In the genomic region with DNA sequence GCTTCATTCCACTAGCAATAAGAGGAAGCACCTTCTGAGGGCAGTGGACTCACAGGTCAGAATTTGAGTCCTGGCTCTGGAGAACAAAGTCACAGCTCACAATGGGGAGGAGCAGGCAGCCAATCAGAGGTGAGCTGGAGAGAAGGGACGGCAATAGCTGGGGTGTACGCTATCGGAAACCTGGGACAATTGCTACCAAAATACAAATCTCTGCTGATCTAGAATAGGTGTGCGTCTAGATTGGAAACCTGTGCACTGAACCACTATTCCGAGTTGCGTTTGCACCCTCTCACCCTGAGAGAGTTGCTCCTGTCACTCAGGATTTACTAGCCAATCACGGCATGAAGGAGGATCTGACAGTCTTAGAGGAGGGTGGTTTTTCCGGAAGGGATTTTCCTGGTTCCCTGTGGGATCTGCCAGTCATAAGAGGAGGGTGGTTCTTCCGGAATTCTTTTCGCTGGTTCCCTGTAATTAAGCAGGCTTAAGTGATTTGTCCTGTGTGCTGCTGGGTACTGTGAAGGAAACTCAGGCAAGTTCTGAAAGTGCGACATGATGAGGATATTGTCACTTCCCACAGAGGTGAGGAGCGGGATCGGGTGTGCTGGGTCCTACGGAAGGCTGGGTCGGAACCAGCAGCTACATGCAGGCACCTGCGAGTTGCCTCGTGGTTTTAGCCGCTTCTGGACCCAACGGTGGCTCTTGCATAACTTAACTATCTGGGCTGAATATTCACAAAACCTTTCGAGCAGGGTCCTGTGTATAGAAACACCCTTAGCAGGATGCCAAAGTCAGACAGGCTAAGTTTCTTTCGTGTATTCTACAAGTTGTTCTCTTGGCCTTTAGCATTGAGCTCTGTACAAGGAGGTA, we compare ENCODE assay signal across 8 mouse cellular contexts. TPM values are rescaled to one million over a fixed set of nuclear protein-coding genes. Genes with fewer than 3 reads are reported as not detected.
DNase-seq lines count a peak whose midpoint lies in the region; ATAC-seq and TF ChIP-seq lines count a peak whose summit lies in the region.
"Not testable (repeated sequence)": the region's sequence is repeated elsewhere in the genome, so short reads cannot be mapped to it uniquely, and the experiment has no call there.

A gene (plus strand): TSS at position 486 of the 867 bp plus-strand sequence.

- peak; percentile 86 to 91 for DNase-seq in adrenal gland, postnatal 36 days
- DNase-seq in embryonic facial prominence, embryonic 11.5 days (ENCODE audit: low spot score), result peak; percentile 89
- DNase-seq in gastrocnemius, postnatal 4 days (ENCODE audit: low spot score in 2 of 2), result peak; percentile 31 to 81
- peak; percentile 81 for DNase-seq in intestine, embryonic 14.5 days (ENCODE audit: low spot score)
- peak; percentile 79 to 85 for DNase-seq in left cerebral cortex, adult 2 months (ENCODE audit: extremely low spot score in 1 of 2, low spot score in 2 of 2)
- DNase-seq in lung, postnatal 25 days (ENCODE audit: low spot score), result peak; percentile 96
- DNase-seq in retina, postnatal 7 days (ENCODE audit: low read depth, low spot score), result peak; percentile 79
- DNase-seq in urinary bladder, postnatal 36 days (ENCODE audit: low spot score in 2 of 2), result peak; percentile 85 to 86

- intact Hi-C loops in left cerebral cortex, adult 2 months (cut with DNase I), result not testable (repeated sequence)

- ATAC-seq in embryonic facial prominence, embryonic 11.5 days (replicated peaks; ENCODE audit: insufficient number of reproducible peaks, low FRiP score, low TSS enrichment, low read depth), result peak; percentile 100
- ATAC-seq in intestine, embryonic 14.5 days (replicated peaks; ENCODE audit: low FRiP score, low TSS enrichment, low read depth), result peak; percentile 100

- H3K9me3 ChIP-seq in embryonic facial prominence, embryonic 11.5 days (replicated peaks; ENCODE audit: control insufficient read depth, low read length); intestine, embryonic 14.5 days (ENCODE audit: control insufficient read depth, low read length): not testable (repeated sequence)

- H3K9ac ChIP-seq in embryonic facial prominence, embryonic 11.5 days (replicated peaks; ENCODE audit: low read length), result peak within 1 kb of the TSS; percentile 47
- peak within 1 kb of the TSS; percentile 42 for H3K9ac ChIP-seq in intestine, embryonic 14.5 days (ENCODE audit: low read length)

- not testable (repeated sequence) for TF ChIP-seq CTCF in left cerebral cortex, adult 2 months (IDR thresholded peaks at IDR 0.05)

- H3K36me3 ChIP-seq in embryonic facial prominence, embryonic 11.5 days (replicated peaks; ENCODE audit: control insufficient read depth, insufficient read depth, low read depth, low read length); intestine, embryonic 14.5 days (ENCODE audit: control insufficient read depth, insufficient read depth, low read length): not testable (repeated sequence)

- peak within 1 kb of the TSS; percentile 29 for H3K4me2 ChIP-seq in embryonic facial prominence, embryonic 11.5 days (ENCODE audit: low read depth, low read length)
- H3K4me2 ChIP-seq in intestine, embryonic 14.5 days (ENCODE audit: low read length), result peak within 1 kb of the TSS; percentile 55

- H3K4me3 ChIP-seq in embryonic facial prominence, embryonic 11.5 days (ENCODE audit: low read depth, low read length), result peak within 1 kb of the TSS; percentile 42
- H3K4me3 ChIP-seq in intestine, embryonic 14.5 days (ENCODE audit: low read depth, low read length), result peak within 1 kb of the TSS; percentile 55
- peak within 1 kb of the TSS; percentile 52 for H3K4me3 ChIP-seq in left cerebral cortex, adult 2 months

- WGBS in embryonic facial prominence, embryonic 11.5 days, result under 1% methylated on average over 12 of the region's 21 CpGs
- under 1% methylated on average over 12 of the region's 21 CpGs for WGBS in intestine, embryonic 14.5 days

- not testable (repeated sequence) for H3K4me1 ChIP-seq in embryonic facial prominence, embryonic 11.5 days (ENCODE audit: control insufficient read depth, insufficient read depth, low read length); intestine, embryonic 14.5 days (replicated peaks; ENCODE audit: control insufficient read depth, insufficient read depth, low read length)

- not testable (repeated sequence) for H3K27me3 ChIP-seq in embryonic facial prominence, embryonic 11.5 days (ENCODE audit: control insufficient read depth, insufficient read depth, low read length); intestine, embryonic 14.5 days (replicated peaks; ENCODE audit: control insufficient read depth, insufficient read depth, low read length)

- not testable (repeated sequence) for H3K27ac ChIP-seq in embryonic facial prominence, embryonic 11.5 days (replicated peaks; ENCODE audit: low read depth, low read length)
- 0 out of 2 replicates have a peak within 1 kb of the TSS, but pooled peaks have one; percentile 27 for H3K27ac ChIP-seq in intestine, embryonic 14.5 days (ENCODE audit: low read depth)
- peak within 1 kb of the TSS; percentile 58; the same call in 1 of the 2 replicates for H3K27ac ChIP-seq in left cerebral cortex, adult 2 months

RNA-seq across cellular contexts. Expression of the gene that starts here (rescaled TPM):
- total RNA-seq in adrenal gland, postnatal 36 days (2021), result 1 to 10 TPM; 6.1 to 6.8 TPM
- 6.0 and 8.4 TPM in 2 replicates for polyA plus RNA-seq in embryonic facial prominence, embryonic 11.5 days (2014; fragmentation: Nextera tagmentation; extraction: Ambion mirVana)
- total RNA-seq in gastrocnemius, postnatal 4 days (2021), result 1 to 10 TPM; 7.5 to 9.5 TPM
- polyA plus RNA-seq in intestine, embryonic 14.5 days (2014; fragmentation: Nextera tagmentation; extraction: Ambion mirVana), result 6.7 TPM in 2 replicates
- total RNA-seq in left cerebral cortex, adult 2 months (2021), result 1 to 10 TPM; 6.8 to 8.5 TPM
